Mouse (Mus musculus): ENCODE measurements around the gene Pglyrp2.

Pglyrp2 gene

GRCm38 (mm10) chr17:32402011-32402778 lies 21.8 kb downstream of the Pglyrp2 start:
- DNase-seq (ENCODE audit: low read depth), result no peak

GRCm38 (mm10) chr17:32396266-32396665 lies 27.7 kb downstream of the Pglyrp2 start:
- no peak for DNase-seq (ENCODE audit: low read depth)

GRCm38 (mm10) chr17:32393944-32394343 lies 30.0 kb downstream of the Pglyrp2 start:
- no peak for DNase-seq (ENCODE audit: low read depth)

GRCm38 (mm10) chr17:32389101-32389659 lies 34.8 kb downstream of the Pglyrp2 start, which contains the start of gene Wiz:
Gene Wiz (minus strand): TSS chr17:32389439.
- DNase-seq (ENCODE audit: low read depth), result peak; percentile 77

GRCm38 (mm10) chr17:32388370-32389100 lies 35.4 kb downstream of the Pglyrp2 start:
- DNase-seq (ENCODE audit: low read depth), result no peak

GRCm38 (mm10) chr17:32387986-32388369 lies 36.0 kb downstream of the Pglyrp2 start:
- DNase-seq (ENCODE audit: low read depth), result no peak

- DNase-seq (ENCODE audit: low read depth), result no peak
Measured at GRCm38 (mm10) chr17:32386659-32387432, 37.1 kb downstream of the Pglyrp2 start.

GRCm38 (mm10) chr17:32383661-32384060 lies 40.3 kb downstream of the Pglyrp2 start:
- DNase-seq (ENCODE audit: low read depth), result no peak

GRCm38 (mm10) chr17:32382576-32382975 lies 41.4 kb downstream of the Pglyrp2 start:
- no peak for DNase-seq (ENCODE audit: low read depth)

- no peak for DNase-seq (ENCODE audit: low read depth)
Measured at GRCm38 (mm10) chr17:32378786-32379185, 45.2 kb downstream of the Pglyrp2 start.

GRCm38 (mm10) chr17:32377137-32377536 lies 46.8 kb downstream of the Pglyrp2 start:
- DNase-seq (ENCODE audit: low read depth), result no peak

- no peak for DNase-seq (ENCODE audit: low read depth)
Measured at GRCm38 (mm10) chr17:32376475-32376874, 47.5 kb downstream of the Pglyrp2 start.

- no peak for DNase-seq (ENCODE audit: low read depth)
Measured at GRCm38 (mm10) chr17:32368991-32369578, 54.9 kb downstream of the Pglyrp2 start.

GRCm38 (mm10) chr17:32367706-32368105 lies 56.3 kb downstream of the Pglyrp2 start:
- no peak for DNase-seq (ENCODE audit: low read depth)

- DNase-seq (ENCODE audit: low read depth), result no peak
Measured at GRCm38 (mm10) chr17:32365296-32365695, 58.7 kb downstream of the Pglyrp2 start.

- no peak for DNase-seq (ENCODE audit: low read depth)
Measured at GRCm38 (mm10) chr17:32364850-32365249, 59.1 kb downstream of the Pglyrp2 start.

GRCm38 (mm10) chr17:32364331-32364730 lies 59.6 kb downstream of the Pglyrp2 start:
- peak; percentile 74 for DNase-seq (ENCODE audit: low read depth)

GRCm38 (mm10) chr17:32363821-32364301 lies 60.1 kb downstream of the Pglyrp2 start:
- DNase-seq (ENCODE audit: low read depth), result no peak

- no peak for DNase-seq (ENCODE audit: low read depth)
Measured at GRCm38 (mm10) chr17:32362686-32363085, 61.3 kb downstream of the Pglyrp2 start.
